Mouse (Mus musculus) brain, embryonic 14.5 days (tissue): Measurements from ENCODE around the gene Rab27a.

ENCODE experiments used
- CTCF ChIP-seq: fragments of 200-500 bp; IDR thresholded peaks from 2 replicates; pipeline ENCODE4 v1.5.1; 2012; ENCODE audit warnings: inconsistent platforms, mild to moderate bottlenecking, moderate library complexity, borderline replicate concordance; ENCODE audit not compliant: insufficient read depth, insufficient read length; ENCODE audit errors: extremely low read depth
- POLR2A ChIP-seq: fragments of 200-500 bp; IDR thresholded peaks from 2 replicates; pipeline ENCODE4 v1.6.1; 2012; ENCODE audit warnings: mild to moderate bottlenecking, inconsistent platforms, borderline replicate concordance; ENCODE audit not compliant: poor library complexity, insufficient read depth, insufficient read length, severe bottlenecking; ENCODE audit errors: extremely low read depth

DNA sequence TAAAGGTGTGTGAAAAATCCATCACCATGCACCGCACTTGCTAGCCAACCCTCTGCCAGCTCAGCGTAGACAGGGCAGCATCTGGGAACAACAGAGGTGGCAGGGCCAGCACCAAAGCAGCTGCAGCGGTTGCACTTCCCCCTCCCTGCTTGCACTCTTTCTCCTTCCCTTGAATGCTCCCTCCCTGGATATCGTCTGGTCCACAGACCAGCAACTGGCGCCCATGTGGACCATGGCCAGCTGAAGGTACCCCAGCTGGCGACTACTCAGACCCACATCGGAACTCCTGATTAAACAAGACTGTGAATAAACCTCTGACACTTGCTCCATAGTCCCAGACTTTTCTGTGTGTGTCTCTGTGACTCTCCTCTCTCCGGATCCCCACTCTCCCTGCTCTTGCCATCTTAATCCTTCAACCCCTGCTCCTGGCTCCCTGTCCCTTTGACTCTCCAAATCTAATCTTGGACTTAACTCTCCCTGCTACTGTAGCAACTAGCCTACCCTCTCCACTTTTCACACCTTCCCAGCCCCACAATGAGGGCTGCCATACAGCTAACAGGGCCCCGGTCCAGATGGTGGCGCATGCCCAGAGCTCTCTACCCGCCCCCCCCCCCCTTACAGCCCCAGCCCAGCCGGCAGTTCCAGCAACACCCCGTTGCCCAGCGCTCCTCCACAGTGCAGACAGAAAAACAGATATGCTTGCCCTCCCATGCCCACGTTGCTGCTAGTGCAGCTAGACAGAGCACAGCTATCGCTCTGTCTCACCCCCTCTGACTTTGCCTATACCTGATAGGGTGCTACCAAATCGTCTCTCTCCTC, 18.6 kb upstream of the Rab27a start:
- TF ChIP-seq CTCF (no peak), POLR2A (no peak)
